Comparison of ENCODE assay signal across 8 mouse cellular contexts in the genomic region with DNA sequence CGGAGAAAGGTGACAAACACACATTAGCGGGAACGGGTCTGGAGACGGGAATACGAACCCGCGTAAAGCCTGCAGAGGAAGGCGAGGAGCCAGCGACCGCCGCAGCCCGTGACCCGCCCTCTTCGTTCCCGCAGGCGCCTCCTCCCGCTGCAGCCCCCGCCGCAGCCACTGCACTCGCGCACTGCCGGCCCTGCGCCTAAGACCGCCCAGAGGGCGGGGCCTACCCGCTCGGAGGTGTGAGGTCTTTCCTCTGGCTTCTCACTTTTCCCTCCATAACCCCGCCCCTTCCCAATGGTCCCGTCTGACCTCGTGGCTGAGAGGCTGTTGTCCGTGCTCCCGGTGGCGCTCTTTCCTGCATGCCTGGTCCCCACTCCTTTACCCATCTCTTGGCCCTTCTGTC. TPM values are rescaled to one million over a fixed set of nuclear protein-coding genes. Genes with fewer than 3 reads are reported as not detected.
DNase-seq lines count a peak whose midpoint lies in the region; ATAC-seq and TF ChIP-seq lines count a peak whose summit lies in the region.

No protein-coding gene starts in this region.

- ATAC-seq in intestine, embryonic 16.5 days: peak; percentile 47
- peak; percentile 43 for ATAC-seq in midbrain, embryonic 11.5 days (ENCODE audit: low FRiP score)

- H3K4me1 ChIP-seq in intestine, embryonic 16.5 days (ENCODE audit: control insufficient read depth, insufficient read depth, low read length): peaks cover 17% of the 10 kb centered on the region
- peaks cover 64% of the 10 kb centered on the region for H3K4me1 ChIP-seq in limb, embryonic 10.5 days
- H3K4me1 ChIP-seq in midbrain, embryonic 11.5 days (ENCODE audit: control insufficient read depth, insufficient read depth, low read length): peaks cover 43% of the 10 kb centered on the region
- H3K4me1 ChIP-seq in spleen, adult 2 months (ENCODE audit: control insufficient read depth, insufficient read depth, insufficient read length): peaks cover 28% of the 10 kb centered on the region

- no peak for TF ChIP-seq POLR2A in spleen, adult 2 months (IDR thresholded peaks at IDR 0.05; ENCODE audit: low read depth, low read length)

- under 1% methylated on average over 27 of the region's 33 CpGs for WGBS in intestine, embryonic 16.5 days
- under 1% methylated on average over 33 of the region's 33 CpGs for WGBS in limb, embryonic 10.5 days
- 0% methylated on average over 33 of the region's 33 CpGs for WGBS in midbrain, embryonic 11.5 days
- under 1% methylated on average over 31 of the region's 33 CpGs for WGBS in spleen, adult 2 months

- peak overlapping the region; percentile 48 for H3K4me3 ChIP-seq in intestine, embryonic 16.5 days (ENCODE audit: low read length)
- peak overlapping the region; percentile 64 for H3K4me3 ChIP-seq in limb, embryonic 10.5 days
- peak overlapping the region; percentile 22 for H3K4me3 ChIP-seq in midbrain, embryonic 11.5 days (ENCODE audit: low read depth, low read length)
- H3K4me3 ChIP-seq in spleen, adult 2 months (ENCODE audit: extremely low read depth, insufficient read depth, insufficient read length): peak overlapping the region; percentile 63

- no peak overlapping the region for H3K27ac ChIP-seq in intestine, embryonic 16.5 days (ENCODE audit: low read length)
- peak overlapping the region; percentile 4; the same call in 1 of the 2 replicates for H3K27ac ChIP-seq in limb, embryonic 10.5 days
- H3K27ac ChIP-seq in midbrain, embryonic 11.5 days (ENCODE audit: low read depth, low read length): no peak overlapping the region
- no peak overlapping the region for H3K27ac ChIP-seq in spleen, adult 2 months (ENCODE audit: insufficient read depth, low read length)

- H3K9me3 ChIP-seq in intestine, embryonic 16.5 days (ENCODE audit: control insufficient read depth, low read length): no peaks in the 10 kb centered on the region
- H3K9me3 ChIP-seq in limb, embryonic 10.5 days (replicated peaks): no peaks in the 10 kb centered on the region
- no peaks in the 10 kb centered on the region for H3K9me3 ChIP-seq in midbrain, embryonic 11.5 days (ENCODE audit: control insufficient read depth, low read length)

- peak overlapping the region; percentile 46; the same call in 1 of the 2 replicates for H3K9ac ChIP-seq in intestine, embryonic 16.5 days (ENCODE audit: low read depth, low read length)
- H3K9ac ChIP-seq in midbrain, embryonic 11.5 days (ENCODE audit: low read length): peak overlapping the region; percentile 37; the same call in 1 of the 2 replicates

- peak; percentile 73 for DNase-seq in layer of hippocampus, adult 11-12 months (ENCODE audit: low spot score)
- no peak for DNase-seq in layer of hippocampus, adult 9-10 months (ENCODE audit: low spot score)
- peak; percentile 95 to 97 for DNase-seq in cerebellum, postnatal 25 days
- DNase-seq in gastrocnemius, postnatal 36 days: peak; percentile 37 to 58
- peak; percentile 84 for DNase-seq in limb, embryonic 10.5 days (ENCODE audit: low spot score)
- DNase-seq in midbrain, embryonic 11.5 days (ENCODE audit: low spot score, missing footprints): peak; percentile 98
- DNase-seq in spleen, adult 2 months (ENCODE audit: low read depth in 1 of 2, low spot score in 2 of 2): peak in 1 of 2 experiments; percentile 74

- H3K36me3 ChIP-seq in intestine, embryonic 16.5 days (ENCODE audit: control insufficient read depth, insufficient read depth, low read length): no peaks in the 10 kb centered on the region
- no peaks in the 10 kb centered on the region for H3K36me3 ChIP-seq in limb, embryonic 10.5 days
- no peaks in the 10 kb centered on the region for H3K36me3 ChIP-seq in midbrain, embryonic 11.5 days (ENCODE audit: control insufficient read depth, insufficient read depth, low read length)
- H3K36me3 ChIP-seq in spleen, adult 2 months (ENCODE audit: control insufficient read depth, insufficient read depth, low read length): no peaks in the 10 kb centered on the region

- H3K27me3 ChIP-seq in intestine, embryonic 16.5 days (replicated peaks; ENCODE audit: control insufficient read depth, insufficient read depth, low read length): peaks cover 73% of the 10 kb centered on the region
- H3K27me3 ChIP-seq in limb, embryonic 10.5 days (ENCODE audit: low read depth, poor library complexity, severe bottlenecking): peaks cover 99% of the 10 kb centered on the region
- H3K27me3 ChIP-seq in midbrain, embryonic 11.5 days (ENCODE audit: control insufficient read depth, insufficient read depth, low read length): peaks cover 44% of the 10 kb centered on the region
- peaks cover 14% of the 10 kb centered on the region for H3K27me3 ChIP-seq in spleen, adult 2 months (ENCODE audit: control insufficient read depth, insufficient read depth, low read length)

- intact Hi-C loops in gastrocnemius, postnatal 36 days (cut with DNase I): no loop called here

- H3K4me2 ChIP-seq in intestine, embryonic 16.5 days (ENCODE audit: low read depth, low read length): peak overlapping the region; percentile 71
- peak overlapping the region; percentile 99 for H3K4me2 ChIP-seq in midbrain, embryonic 11.5 days

- no peak for TF ChIP-seq CTCF in spleen, adult 2 months (IDR thresholded peaks at IDR 0.05; ENCODE audit: extremely low read depth, insufficient read depth, insufficient read length, insufficient replicate concordance)

RNA-seq across cellular contexts. Expression of a gene that starts 1.3 kb away (rescaled TPM):
- total RNA-seq in gastrocnemius, postnatal 36 days (2021): 1 to 10 TPM; 5.3 to 5.7 TPM
- 0.20 and 0.22 TPM in 2 replicates for polyA plus RNA-seq in intestine, embryonic 16.5 days (2015; fragmentation: Nextera tagmentation; extraction: Ambion mirVana)
- polyA plus RNA-seq in limb, embryonic 10.5 days (2016; fragmentation: Nextera tagmentation; extraction: Ambion mirVana): 0.21 and 0.28 TPM in 2 replicates
- polyA plus RNA-seq in midbrain, embryonic 11.5 days (2014; fragmentation: Nextera tagmentation; extraction: Ambion mirVana): 0.86 and 1.3 TPM in 2 replicates
- 3.5 and 4.2 TPM in 2 replicates for polyA plus RNA-seq in spleen, adult 2 months (2012; rRNA removed)

RNA-seq across cellular contexts. Expression of a gene that starts 17.0 kb away (rescaled TPM):
- under 1 TPM; 0.30 to 0.54 TPM for total RNA-seq in gastrocnemius, postnatal 36 days (2021)
- 3.4 and 3.9 TPM in 2 replicates for polyA plus RNA-seq in intestine, embryonic 16.5 days (2015; fragmentation: Nextera tagmentation; extraction: Ambion mirVana)
- polyA plus RNA-seq in limb, embryonic 10.5 days (2016; fragmentation: Nextera tagmentation; extraction: Ambion mirVana): 0.14 and 0.20 TPM in 2 replicates
- polyA plus RNA-seq in midbrain, embryonic 11.5 days (2014; fragmentation: Nextera tagmentation; extraction: Ambion mirVana): 0.21 and 0.33 TPM in 2 replicates
- 256 and 335 TPM in 2 replicates for polyA plus RNA-seq in spleen, adult 2 months (2012; rRNA removed)

RNA-seq across cellular contexts. Expression of a gene that starts 35.4 kb away (rescaled TPM):
- 10 to 100 TPM; 28.9 to 31.1 TPM for total RNA-seq in gastrocnemius, postnatal 36 days (2021)
- 79.3 and 83.3 TPM in 2 replicates for polyA plus RNA-seq in intestine, embryonic 16.5 days (2015; fragmentation: Nextera tagmentation; extraction: Ambion mirVana)
- 74.5 and 82.2 TPM in 2 replicates for polyA plus RNA-seq in limb, embryonic 10.5 days (2016; fragmentation: Nextera tagmentation; extraction: Ambion mirVana)
- 63.8 and 69.6 TPM in 2 replicates for polyA plus RNA-seq in midbrain, embryonic 11.5 days (2014; fragmentation: Nextera tagmentation; extraction: Ambion mirVana)
- 162 and 211 TPM in 2 replicates for polyA plus RNA-seq in spleen, adult 2 months (2012; rRNA removed)

RNA-seq across cellular contexts. Expression of a gene that starts 40.5 kb away (rescaled TPM):
- total RNA-seq in gastrocnemius, postnatal 36 days (2021): 1 to 10 TPM; 5.6 to 6.7 TPM
- polyA plus RNA-seq in intestine, embryonic 16.5 days (2015; fragmentation: Nextera tagmentation; extraction: Ambion mirVana): 68.5 and 76.4 TPM in 2 replicates
- 175 and 184 TPM in 2 replicates for polyA plus RNA-seq in limb, embryonic 10.5 days (2016; fragmentation: Nextera tagmentation; extraction: Ambion mirVana)
- 51.8 and 58.5 TPM in 2 replicates for polyA plus RNA-seq in midbrain, embryonic 11.5 days (2014; fragmentation: Nextera tagmentation; extraction: Ambion mirVana)
- polyA plus RNA-seq in spleen, adult 2 months (2012; rRNA removed): 118 and 121 TPM in 2 replicates

RNA-seq across cellular contexts. Expression of a gene that starts 57.3 kb away (rescaled TPM):
- total RNA-seq in gastrocnemius, postnatal 36 days (2021): not detected
- polyA plus RNA-seq in intestine, embryonic 16.5 days (2015; fragmentation: Nextera tagmentation; extraction: Ambion mirVana): 0.39 and 0.48 TPM in 2 replicates
- polyA plus RNA-seq in limb, embryonic 10.5 days (2016; fragmentation: Nextera tagmentation; extraction: Ambion mirVana): 0.20 TPM in 1 of 2 replicates, not detected in the other
- polyA plus RNA-seq in midbrain, embryonic 11.5 days (2014; fragmentation: Nextera tagmentation; extraction: Ambion mirVana): 0.07 TPM in 1 of 2 replicates, not detected in the other
- 285 and 365 TPM in 2 replicates for polyA plus RNA-seq in spleen, adult 2 months (2012; rRNA removed)

Comparison
In these comparisons a context has a peak if more than half of its experiments do, and no peak if none do; other contexts are left out.
1. RNA of a gene that starts 17.0 kb away (polyA plus RNA-seq): 256 to 335 TPM in spleen, adult 2 months; 3.4 to 3.9 TPM in intestine, embryonic 16.5 days, 0.21 to 0.33 TPM in midbrain, embryonic 11.5 days and 0.14 to 0.20 TPM in limb, embryonic 10.5 days; every median in the first group is over 10 times any median in the second.
2. Peak in every context shown above with its lines, with median percentiles within 50 percentile points of each other: H3K4me3 ChIP-seq.